Mouse (Mus musculus) liver, embryonic 14.5 days (tissue): Measurements from ENCODE around the gene Cnih4.

Experiments used
- CTCF ChIP-seq: IDR thresholded peaks from 2 replicates; pipeline ENCODE4 v1.5.1; 2016; ENCODE audit warnings: antibody characterized with exemption, low read depth, control low read depth
- EP300 ChIP-seq: IDR thresholded peaks from 2 replicates; pipeline ENCODE4 v1.6.1; 2016; ENCODE audit warnings: antibody characterized with exemption, low read depth

- TF ChIP-seq CTCF (no peak), EP300 (no peak)
Measured at GRCm38 (mm10) chr1:181125916-181126315, 18.6 kb upstream of the Cnih4 start.
